Mouse (Mus musculus) spleen, adult 12 weeks (tissue): ENCODE results near the gene Paqr5.

Source experiments
- DNase-seq: peaks from one replicate; pipeline ENCODE4 v3.0.0; 2022; ENCODE audit warnings: low spot score

The Paqr5 gene

DNA sequence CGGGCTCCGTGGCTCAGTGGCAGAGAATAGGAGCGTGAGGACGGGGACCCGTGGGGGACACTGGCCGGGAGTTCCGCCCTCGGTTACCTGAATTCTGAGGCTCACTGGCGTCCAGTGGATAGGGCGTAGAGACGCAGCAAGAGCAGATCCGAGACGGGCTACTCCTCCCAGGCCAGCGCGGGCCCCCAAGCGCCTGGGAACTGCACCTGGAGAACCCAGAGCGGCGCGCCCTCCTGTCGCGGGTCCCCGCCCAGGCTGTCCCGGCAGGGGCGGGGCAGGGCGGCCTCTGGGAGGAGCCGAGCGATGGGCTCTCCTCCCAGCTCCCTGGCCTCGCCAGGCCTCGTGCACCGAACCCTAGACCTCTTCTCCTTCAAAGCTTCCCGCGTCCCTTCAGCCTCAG is at the start of gene Paqr5:
TSS of gene Paqr5 (minus strand) at position 257 of the 400 bp plus-strand sequence.
- no peak for DNase-seq

DNA sequence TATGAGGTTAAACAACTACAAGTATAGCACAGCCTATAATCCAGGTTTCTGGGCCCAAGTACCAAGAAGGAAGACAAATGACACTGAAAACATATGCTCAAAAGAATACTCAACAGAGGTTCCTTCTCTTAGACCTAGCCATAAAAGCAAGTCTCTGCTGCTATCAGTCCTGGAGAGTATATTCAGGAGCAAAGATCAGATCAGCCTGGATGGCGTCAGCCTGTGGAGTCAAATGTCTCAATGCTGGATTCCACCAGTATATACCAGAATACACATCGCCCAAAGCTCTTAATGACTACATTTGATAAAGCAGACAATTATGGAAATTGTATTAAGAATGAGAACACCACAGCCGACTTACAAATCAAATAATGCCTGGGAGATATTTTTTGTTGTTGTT is 35.6 kb upstream of the Paqr5 start:
- no peak for DNase-seq

- DNase-seq, result no peak
Measured at GRCm38 (mm10) chr9:62060431-62060830, 33.8 kb upstream of the Paqr5 start.

- DNase-seq, result no peak
Measured at GRCm38 (mm10) chr9:62059941-62060340, 33.3 kb upstream of the Paqr5 start.

GRCm38 (mm10) chr9:62057881-62058506 is 31.3 kb upstream of the Paqr5 start:
- DNase-seq, result no peak

DNA sequence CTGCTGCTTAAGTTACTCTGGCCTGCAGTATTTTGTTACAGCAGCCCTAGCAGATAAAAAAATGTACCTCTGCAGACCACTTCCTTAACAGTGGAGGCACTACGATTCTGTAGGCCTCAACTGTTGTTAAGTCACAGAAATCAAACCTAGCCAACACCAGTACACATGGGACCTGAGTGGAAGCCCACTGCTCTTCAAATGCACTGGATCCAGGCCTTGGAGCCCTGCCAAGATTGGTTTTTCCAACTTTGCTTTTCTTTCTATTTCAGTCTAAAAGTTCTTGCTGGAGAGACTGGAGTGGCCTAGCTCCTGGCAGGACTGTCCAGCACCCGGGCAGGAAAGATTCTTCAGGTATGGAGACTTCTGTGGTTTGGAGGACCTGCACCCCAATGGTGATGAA is 29.6 kb upstream of the Paqr5 start:
- no peak for DNase-seq

- no peak for DNase-seq
Measured at GRCm38 (mm10) chr9:62050801-62051200, 24.1 kb upstream of the Paqr5 start.

GRCm38 (mm10) chr9:62049166-62049565 is 22.5 kb upstream of the Paqr5 start:
- no peak for DNase-seq

DNA sequence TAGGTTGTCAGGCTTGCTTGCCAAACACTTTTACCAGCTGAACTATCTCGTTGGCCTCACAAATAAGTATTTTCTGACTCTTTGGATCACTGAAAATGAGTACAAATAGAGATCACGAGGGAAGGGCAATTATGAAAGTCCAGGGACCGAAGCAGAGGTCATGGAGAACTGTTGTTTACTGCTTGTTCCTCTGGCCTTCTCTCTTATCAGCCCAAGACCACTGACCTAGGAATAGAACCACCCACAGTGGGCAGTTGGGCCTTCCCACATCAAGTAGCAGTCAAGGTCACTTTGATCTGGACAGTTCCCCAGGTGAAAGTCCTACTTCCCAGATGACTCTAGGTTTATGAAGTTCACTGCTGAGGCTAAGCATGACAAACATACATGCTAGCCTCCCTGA is 15.5 kb upstream of the Paqr5 start:
- DNase-seq, result no peak

GRCm38 (mm10) chr9:62040008-62040608 is 13.5 kb upstream of the Paqr5 start:
- DNase-seq, result peak; percentile 59

DNA sequence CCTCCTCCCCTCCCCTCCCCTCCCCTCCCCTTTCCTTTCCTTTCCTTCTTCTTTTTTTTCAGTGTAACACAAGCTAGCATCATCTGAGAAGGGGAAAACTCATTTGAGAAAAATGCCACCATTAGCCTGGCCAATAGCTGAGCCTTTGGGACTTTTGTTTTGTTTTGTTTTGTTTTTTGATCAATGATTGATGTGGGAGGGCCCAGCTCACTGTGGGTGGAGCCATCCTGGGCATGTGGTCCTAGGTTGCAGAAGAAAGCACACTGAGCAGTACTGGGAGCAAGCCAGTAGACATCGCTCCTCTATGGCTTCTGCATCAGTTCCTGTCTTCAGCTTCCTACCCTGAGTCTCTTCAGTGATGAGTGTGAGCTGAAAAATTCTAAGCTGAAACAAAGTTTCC is 9.2 kb upstream of the Paqr5 start:
- DNase-seq, result no peak

DNA sequence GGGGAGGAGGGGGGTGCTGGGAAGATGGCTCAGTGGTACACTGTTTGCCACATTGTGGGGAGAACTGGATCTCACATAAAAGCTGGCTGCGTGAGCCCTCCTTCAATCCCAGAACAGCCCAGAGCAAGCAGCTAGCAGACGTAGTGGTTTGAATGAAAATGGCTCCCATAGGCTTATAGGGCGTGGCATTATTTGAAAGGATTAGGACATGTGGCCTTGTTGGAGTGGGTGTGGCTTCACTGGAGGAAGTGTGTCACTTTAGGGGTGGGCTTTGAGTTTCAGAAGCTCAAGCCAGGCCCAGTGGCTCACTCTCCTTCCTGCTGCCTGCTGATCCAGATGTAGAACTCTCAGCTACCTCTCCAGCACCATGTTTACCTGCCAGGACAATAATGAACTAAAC is 5.5 kb upstream of the Paqr5 start:
- no peak for DNase-seq

DNA sequence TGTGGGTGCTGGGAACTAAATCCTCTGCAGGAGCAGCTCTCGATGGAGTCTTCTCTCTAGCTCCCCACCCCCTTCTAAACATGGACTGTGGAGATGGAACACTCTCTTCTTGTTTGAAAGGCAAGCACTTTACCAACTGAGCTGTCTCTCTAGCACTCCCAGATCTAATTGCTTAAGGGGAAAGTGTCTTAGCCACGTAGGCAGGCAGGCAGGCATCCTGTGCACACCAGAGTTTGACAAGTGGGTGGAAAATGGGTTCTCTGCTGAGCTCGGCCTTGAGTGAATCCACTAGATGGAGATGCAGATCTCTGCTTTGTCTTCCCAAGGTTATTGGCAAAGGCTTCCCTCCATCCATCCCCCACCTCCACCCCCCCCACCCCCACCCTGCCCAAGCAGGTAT is 1.4 kb upstream of the Paqr5 start:
- DNase-seq, result no peak

DNA sequence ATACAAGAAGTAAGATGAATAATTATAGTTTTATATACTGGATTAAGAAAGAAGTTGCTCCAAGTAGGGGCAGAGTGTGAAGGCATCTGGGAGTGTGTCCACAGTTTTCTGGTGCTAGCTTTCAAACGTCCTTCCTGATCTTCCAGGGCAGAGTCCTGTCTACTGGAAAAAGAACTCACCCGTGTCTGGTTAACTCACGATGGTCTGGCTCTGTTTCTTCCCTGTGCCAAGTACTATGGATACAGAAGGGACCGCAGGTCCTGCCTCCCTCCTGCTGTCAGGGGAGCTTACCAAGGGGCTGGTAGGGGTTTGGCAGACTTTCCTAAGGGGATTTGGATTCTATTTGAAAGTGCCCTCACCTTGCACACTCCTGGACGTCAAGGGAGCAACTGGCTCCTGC is 1.6 kb downstream of the Paqr5 start:
- DNase-seq, result no peak

GRCm38 (mm10) chr9:62023879-62024278 is 2.8 kb downstream of the Paqr5 start:
- DNase-seq, result no peak

DNA sequence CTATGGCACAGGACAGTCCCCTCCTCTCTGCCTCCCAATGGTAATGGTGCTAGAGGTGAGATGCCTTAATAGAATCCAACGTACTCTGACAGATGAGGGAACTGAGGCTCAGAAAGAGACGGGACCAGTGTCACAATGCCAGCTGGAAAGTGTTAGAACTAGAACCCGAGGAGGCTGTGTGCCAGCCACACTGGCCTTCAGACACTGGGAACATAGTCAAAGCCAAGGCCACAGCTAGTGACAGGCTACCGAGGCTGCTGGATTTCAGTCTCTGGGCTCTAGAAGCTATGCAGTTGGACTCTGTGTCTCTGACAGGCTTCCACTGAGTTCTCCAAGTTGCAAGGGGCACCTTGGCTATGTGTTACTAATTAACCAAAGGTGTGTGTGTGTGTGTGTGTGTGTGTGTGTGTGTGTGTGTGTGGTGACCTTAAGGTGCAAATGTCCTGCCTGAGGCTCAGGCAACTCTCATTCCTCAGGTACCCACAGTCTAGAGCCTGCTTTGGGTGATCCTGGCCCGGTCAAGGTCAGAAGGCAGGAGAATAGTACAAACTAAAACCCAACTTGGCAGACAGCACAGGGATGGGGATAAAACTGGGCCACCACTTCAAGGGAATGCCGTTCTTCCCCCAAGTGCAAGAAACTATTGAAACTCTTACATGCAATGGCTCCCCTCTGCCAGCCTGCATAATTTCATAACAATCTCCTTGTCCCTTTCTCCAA is 3.5 kb downstream of the Paqr5 start:
- DNase-seq, result no peak

GRCm38 (mm10) chr9:62021583-62022120 is 5.0 kb downstream of the Paqr5 start:
- DNase-seq, result no peak

DNA sequence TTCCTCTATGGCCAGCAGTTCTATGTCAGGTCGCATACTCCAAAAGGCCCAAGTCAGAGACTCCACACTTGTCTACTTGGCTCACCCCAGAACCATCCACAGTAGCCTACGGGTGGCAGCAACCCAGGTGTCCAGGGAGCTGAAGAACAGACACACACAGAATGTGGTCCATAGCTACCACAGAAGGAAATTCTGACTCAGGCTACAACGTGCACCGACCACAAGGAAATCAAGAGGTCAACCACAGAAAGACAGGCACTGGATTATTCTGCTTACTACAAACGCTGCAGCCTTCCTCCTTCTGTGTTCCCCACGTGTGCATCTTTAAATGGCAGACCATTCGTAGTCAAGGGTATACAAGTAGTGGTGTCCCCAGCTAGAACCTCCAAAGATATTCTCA is 6.4 kb downstream of the Paqr5 start:
- no peak for DNase-seq

GRCm38 (mm10) chr9:62018229-62019093 is 8.2 kb downstream of the Paqr5 start:
- no peak for DNase-seq

- no peak for DNase-seq
Measured at GRCm38 (mm10) chr9:62017329-62017728, 9.3 kb downstream of the Paqr5 start.

- no peak for DNase-seq
Measured at GRCm38 (mm10) chr9:62015504-62015903, 11.2 kb downstream of the Paqr5 start.
